ENCODE assay signal across 30 mouse cellular contexts in genomic region chr11:69174722-69175121, GRCm38 (mm10). TPM values are rescaled to one million over a fixed set of nuclear protein-coding genes. Genes with fewer than 3 reads are reported as not detected.
DNase-seq lines count a peak whose midpoint lies in the region; ATAC-seq lines count a peak whose summit lies in the region.
"Had no signal": no experiment of that assay in that cellular context is flagged by ENCODE, and none has a peak within 500 bp of the region (broad histone marks: within the 10 kb centered on the region; RNA-seq: fewer than 3 reads in every experiment).

No protein-coding gene starts in this region.

- intact Hi-C loops in heart, postnatal 25 days (cut with DNase I) = no loop called here

- no peaks in the 10 kb centered on the region for H3K9me3 ChIP-seq in heart, embryonic 10.5 days
- H3K9me3 ChIP-seq in embryonic facial prominence, embryonic 10.5 days = no peaks in the 10 kb centered on the region
- H3K9me3 ChIP-seq: embryonic facial prominence, embryonic 13.5 days; embryonic facial prominence, embryonic 15.5 days; forebrain, embryonic 10.5 days; forebrain, embryonic 12.5 days; G1E had no signal

- 78% methylated on average over 7 of the region's 7 CpGs for WGBS in heart, embryonic 10.5 days
- 86% methylated on average over 7 of the region's 7 CpGs for WGBS in embryonic facial prominence, embryonic 10.5 days

- peaks cover 11% of the 10 kb centered on the region; the same call in 1 of the 2 replicates for H3K4me1 ChIP-seq in heart, embryonic 10.5 days
- H3K4me1 ChIP-seq in embryonic facial prominence, embryonic 10.5 days = no peaks in the 10 kb centered on the region
- H3K4me1 ChIP-seq: embryonic facial prominence, embryonic 13.5 days; embryonic facial prominence, embryonic 15.5 days; forebrain, embryonic 12.5 days had no signal

- no peak for ATAC-seq in frontal cortex, adult (ENCODE audit: low TSS enrichment)
- ATAC-seq: activated CD4-positive, CD25-positive, alpha-beta regulatory T cell, adult 4 months; CD4-positive, CD25-positive, alpha-beta regulatory T cell, adult 4 months; forebrain, embryonic 14.5 days; forebrain, embryonic 16.5 days; Patski had no signal

- H3K27ac ChIP-seq in heart, embryonic 10.5 days = no peak overlapping the region
- 0 out of 2 replicates have a peak overlapping the region, but pooled peaks have one; percentile 16 for H3K27ac ChIP-seq in embryonic facial prominence, embryonic 10.5 days (replicated peaks)
- H3K27ac ChIP-seq: embryonic facial prominence, embryonic 13.5 days; embryonic facial prominence, embryonic 15.5 days; forebrain, embryonic 10.5 days; forebrain, embryonic 12.5 days had no signal

- no peak overlapping the region for H3K4me3 ChIP-seq in heart, embryonic 10.5 days
- H3K4me3 ChIP-seq in embryonic facial prominence, embryonic 10.5 days = no peak overlapping the region
- H3K4me3 ChIP-seq: embryonic facial prominence, embryonic 13.5 days; embryonic facial prominence, embryonic 15.5 days; erythroblast, embryonic 14.5 days; forebrain, embryonic 10.5 days; forebrain, embryonic 12.5 days had no signal

- H3K27me3 ChIP-seq in heart, embryonic 10.5 days (ENCODE audit: insufficient read depth, poor library complexity, severe bottlenecking) = peaks cover 12% of the 10 kb centered on the region
- peaks cover 5% of the 10 kb centered on the region; the same call in 1 of the 2 replicates for H3K27me3 ChIP-seq in embryonic facial prominence, embryonic 10.5 days (replicated peaks; ENCODE audit: low read depth, poor library complexity, severe bottlenecking)
- H3K27me3 ChIP-seq: embryonic facial prominence, embryonic 13.5 days; embryonic facial prominence, embryonic 15.5 days; Patski had no signal

- no peaks in the 10 kb centered on the region for H3K36me3 ChIP-seq in heart, embryonic 10.5 days
- no peaks in the 10 kb centered on the region for H3K36me3 ChIP-seq in embryonic facial prominence, embryonic 10.5 days (replicated peaks)
- H3K36me3 ChIP-seq: embryonic facial prominence, embryonic 13.5 days; embryonic facial prominence, embryonic 15.5 days; forebrain, embryonic 10.5 days; forebrain, embryonic 12.5 days; G1E had no signal

- DNase-seq in heart, embryonic 10.5 days (ENCODE audit: low spot score) = peak; percentile 70
- no peak for DNase-seq in heart, postnatal 25 days (ENCODE audit: low spot score)
- peak; percentile 50 for DNase-seq in ovary, adult 18-20 months (ENCODE audit: low spot score)
- DNase-seq in ovary, postnatal 36 days (ENCODE audit: low spot score) = no peak
- no peak for DNase-seq in embryonic facial prominence, embryonic 10.5 days (ENCODE audit: low spot score)
- no peak for DNase-seq in urinary bladder, adult 2 months (ENCODE audit: low spot score)
- DNase-seq: adrenal gland, adult 8-10 months; adrenal gland, postnatal 14 days; adrenal gland, postnatal 36 days; B cell, adult 2 months; cerebellum, adult 11-12 months; cerebellum, adult 2 months; cerebellum, adult 9-10 months; cerebellum, postnatal 10 days; cerebellum, postnatal 25 days had no signal

RNA-seq across cellular contexts. Expression of gene Alox12b, which starts 17.9 kb away (rescaled TPM):
- polyA plus RNA-seq in heart, embryonic 10.5 days (2016; fragmentation: Nextera tagmentation; extraction: Ambion mirVana) = not detected in 2 replicates
- not detected for total RNA-seq in heart, postnatal 25 days (2021)
- polyA plus RNA-seq in embryonic facial prominence, embryonic 10.5 days (2016; fragmentation: Nextera tagmentation; extraction: Ambion mirVana) = 0.27 TPM in 1 of 2 replicates, not detected in the other
- polyA plus RNA-seq in urinary bladder, adult 2 months (2012; rRNA removed) = 0.03 TPM in 1 of 2 replicates, not detected in the other
- total RNA-seq: adrenal gland, adult 18-20 months; adrenal gland, adult 8-10 months; adrenal gland, postnatal 14 days; adrenal gland, postnatal 36 days; CH12.LX; G1E had no signal
- polyA plus RNA-seq: activated CD4-positive, CD25-positive, alpha-beta regulatory T cell, adult 4 months; CD4-positive, CD25-positive, alpha-beta regulatory T cell, adult 4 months; embryonic facial prominence, embryonic 13.5 days; erythroblast, embryonic 14.5 days; forebrain, embryonic 12.5 days; forebrain, embryonic 14.5 days; forebrain, embryonic 16.5 days; G1E; Patski had no signal

RNA-seq across cellular contexts. Expression of gene Alox8, which starts 22.9 kb away (rescaled TPM):
- 1.1 and 1.2 TPM in 2 replicates for polyA plus RNA-seq in heart, embryonic 10.5 days (2016; fragmentation: Nextera tagmentation; extraction: Ambion mirVana)
- 1 to 10 TPM; 1.6 to 1.8 TPM for total RNA-seq in heart, postnatal 25 days (2021)
- 0.09 and 0.13 TPM in 2 replicates for polyA plus RNA-seq in embryonic facial prominence, embryonic 10.5 days (2016; fragmentation: Nextera tagmentation; extraction: Ambion mirVana)
- 0.14 and 0.60 TPM in 2 replicates for polyA plus RNA-seq in urinary bladder, adult 2 months (2012; rRNA removed)
- total RNA-seq: adrenal gland, adult 18-20 months; adrenal gland, adult 8-10 months; adrenal gland, postnatal 14 days; adrenal gland, postnatal 36 days had no signal
- polyA plus RNA-seq: embryonic facial prominence, embryonic 11.5 days; erythroblast, embryonic 14.5 days; forebrain, embryonic 12.5 days; G1E; Patski had no signal

RNA-seq across cellular contexts. Expression of gene Aloxe3, which starts 49.0 kb away (rescaled TPM):
- polyA plus RNA-seq in heart, embryonic 10.5 days (2016; fragmentation: Nextera tagmentation; extraction: Ambion mirVana) = 0.16 and 0.25 TPM in 2 replicates
- not detected for total RNA-seq in heart, postnatal 25 days (2021)
- 0.04 and 0.19 TPM in 2 replicates for polyA plus RNA-seq in embryonic facial prominence, embryonic 10.5 days (2016; fragmentation: Nextera tagmentation; extraction: Ambion mirVana)
- polyA plus RNA-seq in urinary bladder, adult 2 months (2012; rRNA removed) = 4.2 and 5.4 TPM in 2 replicates
- polyA plus RNA-seq: G1E had no signal

RNA-seq across cellular contexts. Expression of gene 9130213A22Rik, which starts 52.3 kb away (rescaled TPM):
- 0.16 and 0.17 TPM in 2 replicates for polyA plus RNA-seq in heart, embryonic 10.5 days (2016; fragmentation: Nextera tagmentation; extraction: Ambion mirVana)
- under 1 TPM in 1 of 2 experiments, not detected in 1; 0.21 TPM for total RNA-seq in heart, postnatal 25 days (2021)
- polyA plus RNA-seq in embryonic facial prominence, embryonic 10.5 days (2016; fragmentation: Nextera tagmentation; extraction: Ambion mirVana) = 0.12 TPM in 1 of 2 replicates, not detected in the other
- polyA plus RNA-seq in urinary bladder, adult 2 months (2012; rRNA removed) = 0.74 and 0.78 TPM in 2 replicates
- total RNA-seq: CH12.LX had no signal
- polyA plus RNA-seq: activated CD4-positive, CD25-positive, alpha-beta regulatory T cell, adult 4 months; CD4-positive, CD25-positive, alpha-beta regulatory T cell, adult 4 months; embryonic facial prominence, embryonic 11.5 days; erythroblast, embryonic 14.5 days had no signal

RNA-seq across cellular contexts. Expression of gene Hes7, which starts 54.5 kb away (rescaled TPM):
- polyA plus RNA-seq in heart, embryonic 10.5 days (2016; fragmentation: Nextera tagmentation; extraction: Ambion mirVana) = 0.60 and 0.63 TPM in 2 replicates
- under 1 TPM in 1 of 2 experiments, not detected in 1; 0.14 TPM for total RNA-seq in heart, postnatal 25 days (2021)
- 0.16 and 0.36 TPM in 2 replicates for polyA plus RNA-seq in embryonic facial prominence, embryonic 10.5 days (2016; fragmentation: Nextera tagmentation; extraction: Ambion mirVana)
- 0.24 and 0.37 TPM in 2 replicates for polyA plus RNA-seq in urinary bladder, adult 2 months (2012; rRNA removed)
- polyA plus RNA-seq: activated CD4-positive, CD25-positive, alpha-beta regulatory T cell, adult 4 months; CD4-positive, CD25-positive, alpha-beta regulatory T cell, adult 4 months had no signal

Comparison
In these comparisons a context has a peak if more than half of its experiments do, and no peak if none do; other contexts are left out.
1. DNase-seq: peak in heart, embryonic 10.5 days (single experiment) and ovary, adult 18-20 months (single experiment); none in heart, postnatal 25 days (single experiment), ovary, postnatal 36 days (single experiment), embryonic facial prominence, embryonic 10.5 days (single experiment) and urinary bladder, adult 2 months (single experiment).